Mouse (Mus musculus) heart, embryonic 12.5 days (tissue): ENCODE results near the gene Adgrl2. TPM values are rescaled to one million over a fixed set of nuclear protein-coding genes. Genes with fewer than 3 reads are reported as not detected.

ENCODE experiments used
- ATAC-seq: fragments of 200-750 bp; cut with Nextera tagmentation; 2 replicates; pipeline ENCODE4 v1.8.0; 2017; ENCODE audit warnings: moderate TSS enrichment, moderate library complexity; ENCODE audit not compliant: insufficient number of reproducible peaks, low FRiP score
- H3K27ac ChIP-seq: fragments of 300-500 bp; sonication (generic); 2 replicates; pipeline ENCODE4 v1.5.1; 2016; ENCODE audit warnings: mild to moderate bottlenecking, moderate library complexity; ENCODE audit not compliant: poor library complexity, severe bottlenecking
- H3K27me3 ChIP-seq: fragments of 300-500 bp; sonication (generic); replicated peaks from 2 replicates; pipeline ENCODE4 v1.6.1; 2016; ENCODE audit warnings: mild to moderate bottlenecking, moderate library complexity
- H3K36me3 ChIP-seq: fragments of 300-500 bp; sonication (generic); 2 replicates; pipeline ENCODE4 v1.6.1; 2016; ENCODE audit warnings: mild to moderate bottlenecking, moderate library complexity
- H3K4me1 ChIP-seq: fragments of 300-500 bp; sonication (generic); replicated peaks from 2 replicates; pipeline ENCODE4 v1.6.1; 2016; ENCODE audit warnings: mild to moderate bottlenecking
- H3K4me2 ChIP-seq: fragments of 300-500 bp; sonication (generic); 2 replicates; pipeline ENCODE4 v1.6.1; 2016; ENCODE audit warnings: mild to moderate bottlenecking, moderate library complexity
- H3K4me3 ChIP-seq: fragments of 300-500 bp; sonication (generic); 2 replicates; pipeline ENCODE4 v1.5.1; 2016; ENCODE audit warnings: mild to moderate bottlenecking
- H3K9ac ChIP-seq: fragments of 300-500 bp; sonication (generic); 2 replicates; pipeline ENCODE4 v1.6.1; 2016; ENCODE audit warnings: mild to moderate bottlenecking, moderate library complexity
- H3K9me3 ChIP-seq: fragments of 300-500 bp; sonication (generic); replicated peaks from 2 replicates; pipeline ENCODE4 v1.6.1; 2016; ENCODE audit warnings: mild to moderate bottlenecking, moderate library complexity
- WGBS: fragments of 180-500 bp; shearing (Covaris S2); methylation state at CpG from one replicate; pipeline ENCODE4 v1.1.7; 2016; 5-methylcytosine and 5-hydroxymethylcytosine counted together
- polyA plus RNA-seq: library from polyadenylated mRNA; unstranded; fragments of >200 nt; fragmentation: Nextera tagmentation; extraction: Ambion mirVana; gene quantifications from 2 replicates; pipeline ENCODE4 v1.2.1, GENCODE M21; 2016

Gene Adgrl2
- polyA plus RNA-seq, 1 experiment from 2014 or later = 48.1 TPM

DNA sequence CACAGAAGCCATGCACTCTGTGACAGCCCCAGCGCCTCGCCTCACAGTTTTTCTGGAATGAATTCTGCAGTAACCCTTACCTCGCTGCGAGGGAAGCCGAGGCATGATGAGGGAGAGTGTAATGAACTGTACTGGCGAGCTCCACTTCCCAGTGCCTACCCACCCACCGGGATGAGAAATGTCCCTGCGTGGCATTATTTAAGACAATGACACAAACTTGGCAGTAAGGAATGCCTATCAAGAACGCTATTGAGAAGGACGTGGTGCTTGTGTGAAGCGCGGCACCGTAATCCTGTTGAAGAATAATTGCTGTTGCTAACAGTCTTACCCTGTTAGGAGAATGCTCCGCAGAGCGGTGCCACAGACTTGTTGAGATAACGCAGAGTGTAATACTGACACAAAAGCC, 13.2 kb downstream of the Adgrl2 start:
- Histone ChIP-seq H3K4me3 (peak overlapping the region; percentile 35), H3K27me3 (no peaks in the 10 kb centered on the region), H3K9me3 (no peaks in the 10 kb centered on the region), H3K4me1 (peaks cover 36% of the 10 kb centered on the region), H3K9ac (peak overlapping the region; percentile 54; the same call in 1 of the 2 replicates), H3K27ac (peak overlapping the region; percentile 60; the same call in 1 of the 2 replicates), H3K4me2 (peak overlapping the region; percentile 65), H3K36me3 (no peaks in the 10 kb centered on the region)
- ATAC-seq = no peak
- WGBS = 34% methylated on average over 16 of the region's 16 CpGs

DNA sequence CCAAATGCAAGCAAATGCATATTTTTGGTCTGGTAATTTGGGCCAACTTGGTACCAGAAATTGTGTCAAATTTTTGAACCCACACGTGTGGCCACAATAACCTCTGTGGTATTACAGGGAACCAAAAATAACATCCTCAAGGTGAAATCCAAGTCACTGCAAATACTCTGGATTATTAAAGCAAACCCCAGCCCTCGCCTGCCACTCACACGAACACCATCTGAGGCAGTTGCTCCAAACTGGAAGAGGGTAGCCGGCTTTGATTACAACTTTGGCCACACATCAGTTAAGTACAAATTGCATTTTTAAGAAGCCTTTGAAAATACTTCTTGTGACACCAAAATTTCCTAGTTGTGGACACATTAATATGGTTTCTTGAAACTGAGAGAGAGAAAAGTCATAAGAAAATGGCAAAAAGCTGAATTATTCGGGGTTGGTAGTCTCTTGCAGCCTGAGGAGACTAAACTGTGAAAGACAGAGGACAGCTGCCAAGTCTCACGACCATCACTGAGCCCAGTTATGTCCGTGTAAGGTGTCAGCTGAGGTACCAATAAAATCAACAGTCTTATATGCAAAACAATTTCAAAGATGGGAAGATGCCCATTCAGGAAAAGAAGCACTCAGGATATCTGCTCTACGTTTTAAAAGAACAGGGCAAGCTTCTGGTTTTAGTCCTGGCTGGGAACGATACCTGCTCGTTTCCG, 18.3 kb downstream of the Adgrl2 start:
- ATAC-seq = no peak
- H3K27ac ChIP-seq = no peak overlapping the region
- H3K9ac ChIP-seq = no peak overlapping the region
- 67% methylated on average over 11 of the region's 11 CpGs for whole genome bisulfite sequencing
- no peak overlapping the region for H3K4me2 ChIP-seq
- H3K4me1 ChIP-seq = peaks cover 21% of the 10 kb centered on the region
- no peaks in the 10 kb centered on the region for H3K36me3 ChIP-seq
- no peak overlapping the region for H3K4me3 ChIP-seq
- no peaks in the 10 kb centered on the region for H3K27me3 ChIP-seq
- H3K9me3 ChIP-seq = no peaks in the 10 kb centered on the region

DNA sequence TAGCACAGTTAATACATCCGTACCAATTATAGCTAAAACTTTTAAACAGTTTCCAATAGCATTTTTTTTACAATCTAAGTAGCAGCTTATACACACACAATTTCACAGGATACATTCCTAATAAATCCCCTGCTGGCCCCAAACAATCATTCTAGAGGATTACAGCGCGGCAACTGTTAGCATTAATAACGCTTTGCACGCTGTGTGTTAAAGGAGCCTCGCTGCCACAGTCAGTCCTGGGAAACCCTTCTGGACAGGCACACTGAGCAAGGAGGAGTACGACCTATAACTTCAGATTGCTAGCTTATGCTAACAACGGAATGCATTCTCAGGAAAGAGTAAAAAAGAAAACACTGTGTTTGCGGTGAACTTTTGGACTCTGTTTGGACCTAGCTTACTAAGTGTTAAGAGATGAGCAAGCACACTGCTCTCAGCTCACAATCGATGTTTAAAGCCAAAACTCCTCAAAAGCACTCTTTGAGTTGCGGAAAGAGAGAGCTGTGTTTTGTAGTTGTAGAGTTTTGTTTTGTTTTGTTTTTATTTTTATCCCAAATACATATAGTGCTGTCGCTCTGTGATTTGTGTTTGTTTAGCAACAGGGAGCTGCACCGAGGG, 25.3 kb downstream of the Adgrl2 start:
- H3K9ac ChIP-seq = no peak overlapping the region
- no peaks in the 10 kb centered on the region for H3K27me3 ChIP-seq
- H3K4me1 ChIP-seq = peaks cover 31% of the 10 kb centered on the region
- ATAC-seq = no peak
- H3K9me3 ChIP-seq = no peaks in the 10 kb centered on the region
- H3K36me3 ChIP-seq = 0 out of 2 replicates have a peak, but pooled peaks cover 4% of the 10 kb centered on the region
- H3K4me3 ChIP-seq = no peak overlapping the region
- H3K27ac ChIP-seq = no peak overlapping the region
- H3K4me2 ChIP-seq = no peak overlapping the region
- WGBS = 84% methylated on average over 13 of the region's 13 CpGs

DNA sequence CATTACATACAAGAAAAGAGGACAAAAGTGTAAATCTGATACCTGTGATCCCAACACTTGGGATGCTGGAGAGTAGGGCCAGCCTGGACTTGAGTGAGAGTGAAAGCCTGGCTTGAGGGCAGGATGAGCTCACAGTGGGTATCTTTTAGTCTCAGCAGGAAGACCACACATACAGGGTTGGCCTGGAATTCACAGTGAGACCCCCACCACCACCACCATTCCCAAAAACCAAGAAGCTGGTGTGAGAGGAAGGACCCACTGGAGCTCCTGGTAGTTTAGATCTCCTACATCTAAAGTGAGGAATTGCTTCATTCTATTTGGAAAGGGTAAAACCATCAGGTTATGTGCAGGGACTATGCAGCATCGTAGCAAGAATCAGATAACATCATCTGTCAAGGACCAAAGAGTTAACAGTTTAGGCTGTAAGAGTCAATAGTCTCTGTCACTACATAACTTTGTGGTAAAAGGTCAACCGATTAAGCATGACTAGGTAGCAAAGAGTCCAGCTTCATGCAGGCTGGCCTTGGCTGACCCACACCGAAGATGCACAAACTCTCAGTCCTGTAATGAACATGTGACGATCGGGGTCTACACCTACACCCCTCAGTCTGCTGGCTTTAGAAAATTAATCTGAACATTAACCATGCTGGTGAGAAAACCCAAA, 26.8 kb downstream of the Adgrl2 start:
- no peak overlapping the region for H3K27ac ChIP-seq
- H3K36me3 ChIP-seq = 0 out of 2 replicates have a peak, but pooled peaks cover 4% of the 10 kb centered on the region
- H3K9ac ChIP-seq = no peak overlapping the region
- WGBS = 87% methylated on average over 5 of the region's 5 CpGs
- peaks cover 44% of the 10 kb centered on the region for H3K4me1 ChIP-seq
- no peak overlapping the region for H3K4me2 ChIP-seq
- no peaks in the 10 kb centered on the region for H3K9me3 ChIP-seq
- H3K27me3 ChIP-seq = no peaks in the 10 kb centered on the region
- H3K4me3 ChIP-seq = no peak overlapping the region
- ATAC-seq = no peak

DNA sequence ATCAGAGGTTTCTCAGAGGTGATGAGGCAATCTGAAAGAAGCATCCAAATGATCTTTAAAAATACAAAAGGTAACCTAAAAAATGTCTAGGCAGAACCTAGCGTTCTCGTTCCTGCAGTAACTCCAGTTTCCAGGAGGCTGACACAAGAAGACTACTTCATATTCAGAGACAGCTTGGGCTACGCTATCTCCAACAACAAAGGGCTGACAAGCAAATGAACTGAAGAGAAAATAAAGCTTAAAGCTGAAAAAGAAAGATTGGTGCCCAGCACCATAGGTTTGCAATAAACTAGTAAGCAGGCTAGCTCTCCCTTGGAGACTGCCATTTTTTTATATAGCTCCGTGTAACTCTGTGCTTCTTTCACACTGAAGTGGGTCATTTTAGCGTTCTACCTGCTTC, 28.7 kb downstream of the Adgrl2 start:
- Histone ChIP-seq H3K9me3 (no peaks in the 10 kb centered on the region), H3K36me3 (0 out of 2 replicates have a peak, but pooled peaks cover 4% of the 10 kb centered on the region), H3K9ac (no peak overlapping the region), H3K4me2 (no peak overlapping the region), H3K4me1 (peaks cover 53% of the 10 kb centered on the region), H3K4me3 (no peak overlapping the region), H3K27ac (no peak overlapping the region), H3K27me3 (no peaks in the 10 kb centered on the region)
- ATAC-seq = no peak
- WGBS = 71% methylated on average over 5 of the region's 5 CpGs

DNA sequence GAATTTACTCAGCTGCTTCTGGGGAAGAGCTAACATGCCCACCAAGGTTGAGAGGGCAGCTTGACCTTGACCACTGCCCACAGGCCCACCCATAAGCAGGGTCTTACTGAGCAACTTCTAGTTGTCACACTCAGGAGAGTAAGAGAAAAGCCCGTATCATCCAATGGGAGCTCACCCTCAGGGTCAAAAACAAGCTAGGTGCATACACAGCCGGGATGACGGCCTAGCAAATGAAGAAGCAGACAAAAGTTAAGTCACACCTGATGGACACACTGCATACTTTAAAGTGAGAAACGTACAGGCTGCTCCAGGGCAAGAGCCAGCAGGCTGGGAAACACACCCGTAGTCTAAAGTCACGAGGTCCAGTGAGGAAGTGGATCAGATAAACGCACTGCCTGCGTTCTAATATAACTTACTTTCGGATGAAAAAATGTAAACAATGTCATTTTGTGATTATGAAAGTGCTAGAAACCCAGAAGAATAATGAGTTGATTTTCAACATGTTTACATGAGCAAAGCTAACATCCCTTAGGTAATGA, 29.5 kb downstream of the Adgrl2 start:
- Histone ChIP-seq H3K4me1 (peaks cover 51% of the 10 kb centered on the region), H3K4me2 (no peak overlapping the region), H3K36me3 (no peaks in the 10 kb centered on the region), H3K9ac (no peak overlapping the region), H3K4me3 (no peak overlapping the region), H3K27ac (no peak overlapping the region), H3K27me3 (no peaks in the 10 kb centered on the region), H3K9me3 (no peaks in the 10 kb centered on the region)
- WGBS = 36% methylated on average over 9 of the region's 9 CpGs
- ATAC-seq = no peak

DNA sequence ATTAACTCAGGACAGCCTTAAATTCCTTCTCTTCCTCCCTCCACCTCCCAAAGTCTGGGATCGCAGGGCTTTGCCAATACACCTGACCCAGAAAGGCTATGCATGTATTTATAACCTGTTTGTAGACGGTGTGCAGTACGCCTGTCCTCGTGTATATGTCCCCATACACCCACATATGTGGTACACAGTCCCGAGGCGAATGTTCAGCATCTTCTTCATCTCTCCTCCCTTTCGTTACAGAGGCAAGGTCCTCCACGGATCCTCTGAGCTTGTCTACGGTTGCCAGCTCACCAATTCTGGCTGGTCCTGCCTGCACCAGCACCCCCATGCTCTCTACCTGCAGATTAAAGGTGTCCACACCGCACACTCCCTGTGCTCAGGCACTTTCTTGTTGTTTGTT, 30.1 kb downstream of the Adgrl2 start:
- Histone ChIP-seq H3K4me3 (no peak overlapping the region), H3K4me1 (peaks cover 56% of the 10 kb centered on the region), H3K27ac (peak overlapping the region; percentile 27; the same call in 1 of the 2 replicates), H3K9me3 (no peaks in the 10 kb centered on the region), H3K27me3 (no peaks in the 10 kb centered on the region), H3K9ac (no peak overlapping the region), H3K4me2 (no peak overlapping the region), H3K36me3 (no peaks in the 10 kb centered on the region)
- ATAC-seq = no peak
- 77% methylated on average over 10 of the region's 10 CpGs for WGBS

DNA sequence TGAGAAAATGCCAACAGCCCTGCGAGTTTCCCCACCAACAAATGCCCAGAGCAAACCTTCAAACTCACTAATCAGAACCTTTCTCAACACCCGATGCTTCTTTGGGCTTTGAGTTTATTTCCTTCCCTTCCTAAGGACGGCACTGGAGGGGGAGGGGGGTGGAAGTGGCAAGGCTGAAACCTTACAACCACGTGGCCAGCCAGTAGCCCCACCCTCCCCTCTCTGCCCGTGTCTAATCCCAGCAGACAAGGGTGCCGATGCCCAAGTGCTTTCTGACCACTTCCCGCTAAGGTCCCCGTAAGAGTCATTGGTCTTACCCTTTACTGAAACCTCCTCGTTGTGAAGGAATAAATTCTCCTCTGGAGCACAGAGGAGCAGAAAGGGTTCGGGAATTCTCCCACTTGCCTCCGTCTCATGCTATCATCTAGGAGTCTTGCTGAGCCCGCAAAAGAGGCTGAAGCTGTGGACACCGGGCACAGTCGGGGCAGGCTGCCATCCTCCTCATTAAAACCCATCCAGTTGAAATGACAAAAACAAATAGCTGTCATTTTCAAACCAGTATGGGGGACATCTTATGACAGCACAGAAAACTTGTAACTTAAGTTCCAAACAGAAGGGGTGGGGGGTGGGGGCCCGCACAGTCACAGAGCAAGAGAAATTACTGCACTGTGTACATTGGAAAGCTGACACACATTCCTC, 30.9 kb downstream of the Adgrl2 start:
- H3K4me3 ChIP-seq = peak overlapping the region; percentile 42
- peak overlapping the region; percentile 0; the same call in 1 of the 2 replicates for H3K27ac ChIP-seq
- ATAC-seq = peak; percentile 73
- no peaks in the 10 kb centered on the region for H3K27me3 ChIP-seq
- peak overlapping the region; percentile 66 for H3K9ac ChIP-seq
- 10% methylated on average over 15 of the region's 15 CpGs for WGBS
- no peaks in the 10 kb centered on the region for H3K9me3 ChIP-seq
- peaks cover 56% of the 10 kb centered on the region for H3K4me1 ChIP-seq
- peak overlapping the region; percentile 65 for H3K4me2 ChIP-seq
- H3K36me3 ChIP-seq = no peaks in the 10 kb centered on the region; the same call in 1 of the 2 replicates

DNA sequence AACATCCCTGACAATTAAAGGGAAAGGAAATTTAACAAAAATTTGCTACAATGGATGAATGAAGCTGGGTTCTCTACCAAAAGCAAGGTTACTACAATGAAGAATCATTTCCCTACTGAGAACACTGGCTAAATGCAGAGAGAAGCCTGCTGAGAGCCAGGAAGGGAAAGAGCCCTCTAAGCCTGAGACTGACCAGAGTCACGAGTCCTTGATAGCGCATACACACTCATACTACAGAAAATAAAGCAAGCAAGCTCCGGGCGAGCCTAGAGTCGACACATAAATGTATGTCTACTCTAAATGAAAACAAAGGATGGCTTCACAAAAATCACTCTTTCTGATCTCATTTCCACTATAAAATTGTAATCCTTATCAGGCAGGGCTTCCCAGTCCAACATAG, 31.6 kb downstream of the Adgrl2 start:
- Histone ChIP-seq H3K36me3 (no peaks in the 10 kb centered on the region; the same call in 1 of the 2 replicates), H3K4me1 (peaks cover 56% of the 10 kb centered on the region), H3K4me2 (peak overlapping the region; percentile 65), H3K9ac (peak overlapping the region; percentile 66), H3K9me3 (no peaks in the 10 kb centered on the region), H3K27me3 (no peaks in the 10 kb centered on the region), H3K4me3 (peak overlapping the region; percentile 42), H3K27ac (0 out of 2 replicates have a peak overlapping the region, but pooled peaks have one; percentile 7)
- 0 out of 2 replicates have a peak, but pooled peaks have one; percentile 43 for ATAC-seq
- WGBS = 15% methylated on average over 5 of the region's 5 CpGs

DNA sequence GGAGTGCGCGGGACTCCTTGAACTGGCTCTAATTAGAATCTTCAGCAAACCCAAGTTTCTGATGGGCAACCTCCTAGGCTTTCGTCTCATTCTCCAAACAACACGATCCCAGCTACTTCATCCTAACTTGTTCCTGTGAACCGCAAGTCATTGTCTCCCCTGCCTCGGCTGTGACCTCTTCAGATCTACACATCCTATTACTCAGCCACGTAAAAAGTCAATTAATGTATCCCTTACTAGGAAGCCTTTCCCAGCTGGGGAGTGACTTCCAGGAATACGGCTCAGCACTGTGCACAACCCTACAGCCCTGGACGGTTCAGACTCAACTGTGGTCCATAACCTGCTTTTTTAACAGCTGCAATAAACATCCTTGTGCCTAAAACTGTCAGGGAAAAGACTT, 32.2 kb downstream of the Adgrl2 start:
- H3K27ac ChIP-seq = no peak overlapping the region
- WGBS = 66% methylated on average over 9 of the region's 9 CpGs
- peaks cover 56% of the 10 kb centered on the region for H3K4me1 ChIP-seq
- ATAC-seq = no peak
- H3K4me3 ChIP-seq = no peak overlapping the region
- peak overlapping the region; percentile 65 for H3K4me2 ChIP-seq
- H3K36me3 ChIP-seq = no peaks in the 10 kb centered on the region; the same call in 1 of the 2 replicates
- no peaks in the 10 kb centered on the region for H3K27me3 ChIP-seq
- no peaks in the 10 kb centered on the region for H3K9me3 ChIP-seq
- H3K9ac ChIP-seq = no peak overlapping the region; the same call in 1 of the 2 replicates
